Mouse (Mus musculus): ENCODE results near the gene Clk2. TPM values are rescaled to one million over a fixed set of nuclear protein-coding genes. Genes with fewer than 3 reads are reported as not detected.

Gene Clk2
- polyA plus RNA-seq, 1 experiment from 2014 or later: 30.6 TPM

GRCm38 (mm10) chr3:89206695-89207094 is 42.1 kb downstream of the Clk2 start:
- H3K27me3 ChIP-seq (ENCODE audit: control insufficient read depth, insufficient read depth, low read length): no peaks in the 10 kb centered on the region
- no peak overlapping the region for H3K9ac ChIP-seq (ENCODE audit: low read depth, low read length)
- H3K4me1 ChIP-seq (replicated peaks; ENCODE audit: control insufficient read depth, insufficient read depth, low read length): peaks cover 2% of the 10 kb centered on the region; the same call in 1 of the 2 replicates
- peaks cover 17% of the 10 kb centered on the region; the same call in 1 of the 2 replicates for H3K36me3 ChIP-seq (ENCODE audit: control insufficient read depth, insufficient read depth, low read length)
- 85% methylated on average over 2 of the region's 2 CpGs for WGBS
- H3K27ac ChIP-seq (ENCODE audit: low read depth, low read length): no peak overlapping the region
- H3K4me2 ChIP-seq (replicated peaks; ENCODE audit: low read depth, low read length): no peak overlapping the region
- DNase-seq (ENCODE audit: low spot score) (no peak), ATAC-seq (ENCODE audit: low FRiP score) (no peak)
- H3K9me3 ChIP-seq (ENCODE audit: control insufficient read depth, low read length): no peaks in the 10 kb centered on the region
- H3K4me3 ChIP-seq (ENCODE audit: low read depth, low read length): no peak overlapping the region

- 92% methylated on average over 13 of the region's 13 CpGs for WGBS
- Histone ChIP-seq H3K4me3 (ENCODE audit: low read depth, low read length) (no peak overlapping the region), H3K4me1 (replicated peaks; ENCODE audit: control insufficient read depth, insufficient read depth, low read length) (peaks cover 2% of the 10 kb centered on the region; the same call in 1 of the 2 replicates), H3K27me3 (ENCODE audit: control insufficient read depth, insufficient read depth, low read length) (no peaks in the 10 kb centered on the region), H3K9me3 (ENCODE audit: control insufficient read depth, low read length) (no peaks in the 10 kb centered on the region), H3K36me3 (ENCODE audit: control insufficient read depth, insufficient read depth, low read length) (peaks cover 17% of the 10 kb centered on the region; the same call in 1 of the 2 replicates), H3K4me2 (replicated peaks; ENCODE audit: low read depth, low read length) (no peak overlapping the region), H3K9ac (ENCODE audit: low read depth, low read length) (no peak overlapping the region), H3K27ac (ENCODE audit: low read depth, low read length) (no peak overlapping the region)
- DNase-seq (ENCODE audit: low spot score) (no peak), ATAC-seq (ENCODE audit: low FRiP score) (no peak)
Measured at GRCm38 (mm10) chr3:89208075-89208657, 43.6 kb downstream of the Clk2 start.

DNA sequence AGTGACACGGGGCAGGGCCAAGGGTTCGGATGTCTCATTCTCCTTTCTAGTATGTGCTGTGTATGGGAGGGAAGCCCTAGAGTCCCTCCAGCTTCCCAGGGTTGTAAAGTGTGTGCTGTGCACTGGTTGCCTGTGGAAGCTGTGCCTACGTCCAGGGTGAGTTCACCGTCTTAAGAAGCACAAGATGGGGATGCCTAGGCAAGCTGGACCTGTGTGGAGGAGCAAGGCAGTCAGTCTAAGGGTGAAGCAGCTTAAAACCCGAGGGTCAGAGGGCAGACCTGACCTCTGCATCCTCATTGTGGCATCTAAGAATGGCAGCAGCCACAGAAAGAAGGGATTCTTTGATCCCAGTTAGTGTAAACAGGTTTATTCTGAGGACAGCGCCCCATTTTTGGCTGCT is 44.1 kb downstream of the Clk2 start:
- DNase-seq (ENCODE audit: low spot score): no peak
- ATAC-seq (ENCODE audit: low FRiP score): no peak
- no peaks in the 10 kb centered on the region for H3K4me1 ChIP-seq (replicated peaks; ENCODE audit: control insufficient read depth, insufficient read depth, low read length)
- H3K9ac ChIP-seq (ENCODE audit: low read depth, low read length): no peak overlapping the region
- H3K9me3 ChIP-seq (ENCODE audit: control insufficient read depth, low read length): no peaks in the 10 kb centered on the region
- H3K4me3 ChIP-seq (ENCODE audit: low read depth, low read length): no peak overlapping the region
- peaks cover 17% of the 10 kb centered on the region; the same call in 1 of the 2 replicates for H3K36me3 ChIP-seq (ENCODE audit: control insufficient read depth, insufficient read depth, low read length)
- 93% methylated on average over 6 of the region's 6 CpGs for WGBS
- no peaks in the 10 kb centered on the region for H3K27me3 ChIP-seq (ENCODE audit: control insufficient read depth, insufficient read depth, low read length)
- no peak overlapping the region for H3K4me2 ChIP-seq (replicated peaks; ENCODE audit: low read depth, low read length)
- H3K27ac ChIP-seq (ENCODE audit: low read depth, low read length): no peak overlapping the region

- Histone ChIP-seq H3K4me2 (replicated peaks; ENCODE audit: low read depth, low read length) (no peak overlapping the region), H3K4me1 (replicated peaks; ENCODE audit: control insufficient read depth, insufficient read depth, low read length) (no peaks in the 10 kb centered on the region; the same call in 1 of the 2 replicates), H3K36me3 (ENCODE audit: control insufficient read depth, insufficient read depth, low read length) (peaks cover 17% of the 10 kb centered on the region; the same call in 1 of the 2 replicates), H3K9me3 (ENCODE audit: control insufficient read depth, low read length) (no peaks in the 10 kb centered on the region), H3K4me3 (ENCODE audit: low read depth, low read length) (no peak overlapping the region), H3K9ac (ENCODE audit: low read depth, low read length) (no peak overlapping the region), H3K27ac (ENCODE audit: low read depth, low read length) (no peak overlapping the region), H3K27me3 (ENCODE audit: control insufficient read depth, insufficient read depth, low read length) (no peaks in the 10 kb centered on the region)
- DNase-seq (ENCODE audit: low spot score) (no peak), ATAC-seq (ENCODE audit: low FRiP score) (no peak)
- WGBS: 95% methylated on average over 7 of the region's 7 CpGs
Measured at GRCm38 (mm10) chr3:89209731-89210130, 45.1 kb downstream of the Clk2 start.

GRCm38 (mm10) chr3:89210162-89210561 is 45.6 kb downstream of the Clk2 start:
- Histone ChIP-seq H3K36me3 (ENCODE audit: control insufficient read depth, insufficient read depth, low read length) (peaks cover 17% of the 10 kb centered on the region; the same call in 1 of the 2 replicates), H3K4me1 (replicated peaks; ENCODE audit: control insufficient read depth, insufficient read depth, low read length) (no peaks in the 10 kb centered on the region; the same call in 1 of the 2 replicates), H3K4me2 (replicated peaks; ENCODE audit: low read depth, low read length) (no peak overlapping the region), H3K4me3 (ENCODE audit: low read depth, low read length) (no peak overlapping the region), H3K9me3 (ENCODE audit: control insufficient read depth, low read length) (no peaks in the 10 kb centered on the region), H3K27me3 (ENCODE audit: control insufficient read depth, insufficient read depth, low read length) (no peaks in the 10 kb centered on the region), H3K9ac (ENCODE audit: low read depth, low read length) (no peak overlapping the region), H3K27ac (ENCODE audit: low read depth, low read length) (no peak overlapping the region)
- ATAC-seq (ENCODE audit: low FRiP score) (no peak), DNase-seq (ENCODE audit: low spot score) (no peak)
- 88% methylated on average over 13 of the region's 13 CpGs for WGBS

GRCm38 (mm10) chr3:89210731-89211130 is 46.1 kb downstream of the Clk2 start:
- ATAC-seq (ENCODE audit: low FRiP score) (no peak), DNase-seq (ENCODE audit: low spot score) (no peak)
- Histone ChIP-seq H3K4me2 (replicated peaks; ENCODE audit: low read depth, low read length) (no peak overlapping the region), H3K4me3 (ENCODE audit: low read depth, low read length) (no peak overlapping the region), H3K27me3 (ENCODE audit: control insufficient read depth, insufficient read depth, low read length) (no peaks in the 10 kb centered on the region), H3K36me3 (ENCODE audit: control insufficient read depth, insufficient read depth, low read length) (peaks cover 17% of the 10 kb centered on the region; the same call in 1 of the 2 replicates), H3K27ac (ENCODE audit: low read depth, low read length) (no peak overlapping the region), H3K4me1 (replicated peaks; ENCODE audit: control insufficient read depth, insufficient read depth, low read length) (no peaks in the 10 kb centered on the region; the same call in 1 of the 2 replicates), H3K9me3 (ENCODE audit: control insufficient read depth, low read length) (no peaks in the 10 kb centered on the region), H3K9ac (ENCODE audit: low read depth, low read length) (no peak overlapping the region)
- WGBS: 89% methylated on average over 7 of the region's 7 CpGs

GRCm38 (mm10) chr3:89213803-89214530 is 49.4 kb downstream of the Clk2 start:
- H3K4me2 ChIP-seq (replicated peaks; ENCODE audit: low read depth, low read length): peak overlapping the region; percentile 66
- ATAC-seq (ENCODE audit: low FRiP score): peak; percentile 89
- peak overlapping the region; percentile 98 for H3K27ac ChIP-seq (ENCODE audit: low read depth, low read length)
- H3K4me3 ChIP-seq (ENCODE audit: low read depth, low read length): peak overlapping the region; percentile 63
- H3K27me3 ChIP-seq (ENCODE audit: control insufficient read depth, insufficient read depth, low read length): no peaks in the 10 kb centered on the region
- no peaks in the 10 kb centered on the region; the same call in 1 of the 2 replicates for H3K4me1 ChIP-seq (replicated peaks; ENCODE audit: control insufficient read depth, insufficient read depth, low read length)
- peaks cover 3% of the 10 kb centered on the region; the same call in 1 of the 2 replicates for H3K36me3 ChIP-seq (ENCODE audit: control insufficient read depth, insufficient read depth, low read length)
- no peaks in the 10 kb centered on the region for H3K9me3 ChIP-seq (ENCODE audit: control insufficient read depth, low read length)
- DNase-seq (ENCODE audit: low spot score): peak; percentile 98
- peak overlapping the region; percentile 64 for H3K9ac ChIP-seq (ENCODE audit: low read depth, low read length)
- under 1% methylated on average over 64 of the region's 69 CpGs for WGBS

DNA sequence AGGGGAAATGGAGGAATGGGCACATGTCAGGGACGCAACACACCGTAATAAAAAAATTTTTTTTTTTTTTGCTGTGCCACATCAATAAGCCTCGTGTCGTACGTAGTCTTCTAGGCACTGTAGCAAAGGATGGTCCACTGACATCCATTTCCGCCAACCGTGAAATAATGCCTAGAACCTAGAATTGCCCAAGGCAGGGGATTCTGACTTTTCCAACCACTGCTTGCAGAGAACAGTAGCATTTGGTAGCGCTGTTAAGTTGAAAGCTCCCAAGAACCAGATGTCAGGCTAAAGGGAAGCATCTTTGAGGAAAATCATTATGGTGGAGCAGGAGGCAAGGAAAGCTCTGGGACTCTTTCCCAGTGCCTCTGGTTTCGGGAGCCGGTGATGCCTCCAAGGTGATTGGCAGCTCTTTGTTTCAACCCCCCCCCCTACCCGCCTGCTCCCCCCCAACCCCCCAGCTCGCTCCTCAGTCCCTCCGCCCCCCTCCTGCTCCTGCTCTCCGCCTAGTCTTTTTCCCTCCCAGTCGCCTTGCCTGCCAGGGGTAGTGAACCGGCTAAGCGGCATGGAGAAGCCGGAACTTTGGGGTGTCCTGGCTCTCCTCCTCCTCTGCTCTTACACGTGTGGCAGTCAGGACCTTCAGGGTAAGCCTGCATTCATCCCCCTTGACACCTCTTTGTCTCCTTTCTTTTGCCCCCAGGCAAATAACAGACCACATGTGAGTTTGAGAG is 50.3 kb downstream of the Clk2 start, which contains the start of gene Thbs3:
Gene Thbs3, plus strand, starts transcription at position 500 of the 731 bp plus-strand sequence.
- Histone ChIP-seq H3K4me3 (ENCODE audit: low read depth, low read length) (peak within 1 kb of the TSS; percentile 63), H3K27me3 (ENCODE audit: control insufficient read depth, insufficient read depth, low read length) (no peaks in the 10 kb centered on the region), H3K27ac (ENCODE audit: low read depth, low read length) (peak within 1 kb of the TSS; percentile 98), H3K4me2 (replicated peaks; ENCODE audit: low read depth, low read length) (peak within 1 kb of the TSS; percentile 66), H3K9ac (ENCODE audit: low read depth, low read length) (peak within 1 kb of the TSS; percentile 64), H3K9me3 (ENCODE audit: control insufficient read depth, low read length) (no peaks in the 10 kb centered on the region), H3K36me3 (ENCODE audit: control insufficient read depth, insufficient read depth, low read length) (no peaks in the 10 kb centered on the region; the same call in 1 of the 2 replicates), H3K4me1 (replicated peaks; ENCODE audit: control insufficient read depth, insufficient read depth, low read length) (peaks cover 3% of the 10 kb centered on the region; the same call in 1 of the 2 replicates)
- DNase-seq (ENCODE audit: low spot score): peak; percentile 71
- no peak for ATAC-seq (ENCODE audit: low FRiP score)
- WGBS: 1% methylated on average over 18 of the region's 19 CpGs
